Mouse (Mus musculus) spleen, adult 2 months (tissue): ENCODE measurements around the gene Lpar3.

Experiments used
- CTCF ChIP-seq: fragments of 200-500 bp; IDR thresholded peaks from 2 replicates; pipeline ENCODE4 v1.5.1; 2011; ENCODE audit warnings: mild to moderate bottlenecking, inconsistent platforms; ENCODE audit not compliant: insufficient read depth, insufficient read length, insufficient replicate concordance; ENCODE audit errors: extremely low read depth
- POLR2A ChIP-seq: fragments of 200-500 bp; IDR thresholded peaks from 2 replicates; pipeline ENCODE4 v1.6.1; 2011; ENCODE audit warnings: low read depth, low read length, inconsistent platforms

GRCm38 (mm10) chr3:146318520-146318938 lies 97.8 kb downstream of the Lpar3 start:
- no peak for TF ChIP-seq CTCF
- no peak for TF ChIP-seq POLR2A
